Mouse (Mus musculus) MN1 (cell line): ENCODE results near the gene Dip2a.

Experiments
- DNase-seq: peaks from one replicate; pipeline ENCODE4 v3.0.0-alpha.2; 2016; ENCODE audit warnings: low spot score

Gene Dip2a

GRCm38 (mm10) chr10:76306738-76307137 is 38.4 kb downstream of the Dip2a start:
- DNase-seq: no peak

DNA sequence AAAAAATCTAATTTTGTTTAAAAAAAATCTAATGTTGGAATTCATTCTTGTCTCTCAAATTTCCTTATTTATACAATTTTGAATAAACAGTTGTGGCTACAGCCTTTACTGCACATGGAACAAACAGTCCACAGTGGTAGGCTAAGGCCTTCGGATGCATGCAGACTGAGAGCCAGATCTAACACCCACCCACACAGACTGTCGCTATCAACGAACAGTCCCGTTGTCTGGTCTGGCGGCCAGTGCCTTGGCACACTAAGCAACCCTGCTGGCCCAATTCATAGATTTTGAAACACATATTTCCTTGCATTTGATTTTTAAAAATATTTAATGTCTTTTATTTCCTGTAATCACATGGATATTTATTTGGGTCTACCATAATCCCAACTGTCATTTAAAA is 45.0 kb downstream of the Dip2a start:
- DNase-seq: no peak

DNA sequence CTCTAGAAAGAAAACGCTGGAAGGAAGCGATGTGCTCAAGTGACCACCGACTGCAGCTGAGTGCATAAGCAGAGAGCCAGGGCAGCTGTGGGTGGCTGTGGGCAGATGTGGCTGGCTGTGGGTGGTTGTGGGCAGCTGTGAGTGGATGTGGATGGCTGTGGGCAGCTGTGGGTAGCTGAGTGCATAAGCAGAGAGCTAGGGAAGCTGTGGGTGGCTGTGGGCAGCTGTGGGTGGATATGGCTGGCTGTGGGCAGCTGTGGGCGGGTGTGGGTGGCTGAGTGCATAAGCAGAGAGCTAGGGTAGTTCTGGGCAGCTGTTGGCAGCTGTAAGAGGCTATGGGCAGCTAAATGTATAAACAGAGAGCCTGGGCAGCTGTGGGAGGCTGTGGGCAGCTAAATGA is 51.9 kb downstream of the Dip2a start:
- no peak for DNase-seq

DNA sequence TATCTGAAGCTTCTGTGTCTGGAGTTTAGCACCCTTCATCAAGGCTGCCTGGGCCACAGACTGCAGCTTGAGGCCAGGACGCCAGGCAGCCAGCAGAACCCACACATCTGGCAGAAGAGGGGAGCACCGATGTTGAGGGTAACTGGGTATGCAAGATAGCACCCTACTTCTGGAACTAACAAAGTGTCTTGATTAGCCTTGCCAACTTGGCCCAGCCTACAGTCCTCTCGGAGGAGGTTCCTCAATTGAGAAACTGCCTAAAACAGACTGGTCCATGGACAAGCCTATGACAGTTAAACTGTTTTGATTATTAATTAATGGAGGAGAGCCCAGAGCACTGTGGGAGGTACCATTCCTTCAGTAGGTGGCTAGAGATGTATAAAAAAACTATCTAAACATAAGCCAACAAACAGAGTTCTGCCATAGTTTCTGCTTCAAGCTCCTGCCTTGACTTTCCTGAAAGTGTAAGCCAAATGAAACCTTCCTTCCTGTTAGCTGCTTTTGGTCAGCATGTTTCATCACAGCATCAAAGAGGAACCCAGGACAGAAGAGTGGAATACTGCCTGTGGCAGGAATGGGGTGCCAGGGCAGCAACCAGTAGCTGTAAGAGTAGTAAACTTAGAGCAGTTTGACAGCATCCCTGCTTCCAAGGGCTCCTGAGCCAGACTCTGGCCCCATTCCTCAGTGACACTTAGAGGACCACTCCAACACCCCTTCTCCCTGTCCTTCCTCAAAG is 55.0 kb downstream of the Dip2a start:
- no peak for DNase-seq

GRCm38 (mm10) chr10:76289052-76289451 is 56.0 kb downstream of the Dip2a start:
- no peak for DNase-seq

DNA sequence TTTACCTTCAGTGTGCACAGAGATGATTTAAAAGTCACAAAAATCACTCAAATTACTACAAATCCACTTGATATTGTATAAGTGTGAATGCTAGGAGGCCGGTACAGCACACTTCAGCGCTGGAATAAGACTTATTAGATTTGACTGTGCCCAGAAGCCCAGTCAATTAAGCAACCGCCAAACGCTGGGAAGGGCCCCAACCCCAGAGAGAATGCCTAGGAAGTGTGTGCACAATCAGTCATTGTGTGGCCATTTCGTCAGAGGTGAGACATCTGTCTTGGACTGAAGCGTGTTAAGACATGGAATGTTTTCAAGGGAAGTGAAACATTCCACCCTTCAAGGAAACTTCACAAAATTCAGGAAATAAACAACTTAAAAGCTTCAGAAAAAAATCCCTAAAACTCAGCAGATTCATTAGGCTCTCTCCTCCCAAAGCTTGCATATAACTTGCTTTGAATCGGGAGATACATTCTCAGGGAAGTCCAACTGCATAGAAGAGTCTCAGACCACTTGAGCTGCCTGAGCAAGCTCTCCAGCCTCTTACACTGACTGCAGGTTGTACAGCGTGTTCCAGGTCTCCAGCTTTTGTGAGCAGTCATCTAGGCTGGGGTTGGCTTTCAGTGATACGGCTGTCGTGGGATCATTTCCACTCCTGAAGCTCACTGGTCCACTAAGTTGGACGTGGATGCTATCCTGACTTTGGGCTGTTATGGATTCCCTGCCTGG is 56.7 kb downstream of the Dip2a start:
- DNase-seq: no peak

DNA sequence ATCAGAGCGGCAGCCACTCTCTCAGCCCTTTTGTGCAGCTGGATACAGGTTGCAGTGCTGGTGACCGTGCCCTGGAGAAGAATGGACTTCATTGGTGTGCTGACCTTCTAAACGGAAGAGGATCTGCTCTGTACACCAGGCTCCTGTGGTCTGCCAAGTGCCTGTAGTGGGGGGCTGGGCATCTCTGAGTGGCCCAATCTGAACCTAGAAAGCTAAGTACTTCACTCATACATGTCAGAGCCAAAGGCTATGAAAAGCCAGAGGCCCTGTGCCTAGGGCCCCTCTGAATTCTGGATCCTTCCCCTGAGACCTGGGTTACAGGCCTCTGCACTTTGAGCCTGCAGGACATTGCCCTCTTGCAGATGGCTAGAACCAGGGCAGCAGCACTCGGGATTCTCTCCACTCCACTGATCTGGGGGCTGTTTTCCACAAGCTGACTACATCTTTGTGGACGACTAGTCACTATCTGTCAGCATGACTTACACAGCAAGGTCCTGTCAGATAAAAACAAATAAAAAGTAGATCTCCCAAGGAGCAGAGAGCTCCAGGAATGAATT is 66.5 kb downstream of the Dip2a start:
- no peak for DNase-seq

DNA sequence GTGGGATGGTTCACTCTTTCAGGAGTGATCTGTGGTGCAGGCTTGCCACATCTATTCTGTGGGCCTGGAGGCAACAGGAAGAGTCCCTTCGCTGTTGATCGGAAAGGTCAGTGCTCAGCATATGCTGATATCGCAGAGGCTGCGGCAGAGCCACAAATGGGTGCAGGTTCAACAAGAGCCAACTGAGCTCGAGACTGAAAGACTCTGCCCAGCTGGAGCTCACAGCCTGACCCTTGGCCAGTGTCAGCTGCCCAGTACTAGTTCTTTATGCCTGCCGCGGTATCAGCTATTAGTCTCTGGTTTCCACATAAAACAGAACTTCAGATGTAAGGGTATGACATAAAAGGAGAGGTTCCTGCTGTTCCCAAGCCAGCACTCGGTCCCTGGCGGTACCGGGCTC is 69.8 kb downstream of the Dip2a start:
- no peak for DNase-seq

- DNase-seq: peak; percentile 44
Observed at GRCm38 (mm10) chr10:76271238-76271637, 73.9 kb downstream of the Dip2a start.

DNA sequence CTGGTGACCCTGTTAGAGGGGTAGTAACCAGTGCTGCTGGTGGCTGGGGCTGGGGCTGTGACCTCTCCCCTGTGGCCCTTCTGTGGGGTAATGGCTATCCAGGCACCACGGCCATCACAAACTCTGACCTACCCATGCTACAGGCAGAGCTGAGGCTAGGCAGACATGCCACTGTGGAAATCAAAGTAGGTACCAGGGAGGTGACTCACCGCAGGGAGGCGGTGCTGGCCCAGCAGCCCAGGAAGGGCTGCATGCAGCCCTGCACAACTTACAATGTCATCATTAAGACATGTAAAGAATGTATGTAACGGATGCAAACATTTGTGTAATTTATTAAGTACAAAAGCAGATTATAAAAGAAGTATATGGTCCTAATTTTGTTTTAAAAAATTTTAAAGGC is 82.7 kb downstream of the Dip2a start:
- DNase-seq: no peak

DNA sequence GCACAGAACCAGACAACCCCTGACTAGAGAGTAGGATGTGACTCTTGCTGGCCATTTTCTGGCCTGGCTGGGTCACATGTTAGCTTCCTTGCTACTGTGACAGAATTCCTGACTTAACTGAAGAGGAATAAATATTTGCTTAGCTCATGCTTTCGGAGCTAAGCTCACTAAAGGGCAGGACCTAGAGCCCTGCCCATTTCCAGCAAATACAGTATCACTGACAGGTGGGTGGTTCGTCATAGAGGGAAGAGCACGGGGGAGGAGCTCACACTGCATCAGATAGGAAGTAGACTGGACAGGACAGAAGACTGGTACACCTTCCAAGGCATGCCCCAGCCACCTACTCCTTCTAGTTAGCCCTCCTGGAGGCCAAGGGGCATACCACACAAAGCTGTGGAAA is 83.6 kb downstream of the Dip2a start:
- DNase-seq: no peak

DNA sequence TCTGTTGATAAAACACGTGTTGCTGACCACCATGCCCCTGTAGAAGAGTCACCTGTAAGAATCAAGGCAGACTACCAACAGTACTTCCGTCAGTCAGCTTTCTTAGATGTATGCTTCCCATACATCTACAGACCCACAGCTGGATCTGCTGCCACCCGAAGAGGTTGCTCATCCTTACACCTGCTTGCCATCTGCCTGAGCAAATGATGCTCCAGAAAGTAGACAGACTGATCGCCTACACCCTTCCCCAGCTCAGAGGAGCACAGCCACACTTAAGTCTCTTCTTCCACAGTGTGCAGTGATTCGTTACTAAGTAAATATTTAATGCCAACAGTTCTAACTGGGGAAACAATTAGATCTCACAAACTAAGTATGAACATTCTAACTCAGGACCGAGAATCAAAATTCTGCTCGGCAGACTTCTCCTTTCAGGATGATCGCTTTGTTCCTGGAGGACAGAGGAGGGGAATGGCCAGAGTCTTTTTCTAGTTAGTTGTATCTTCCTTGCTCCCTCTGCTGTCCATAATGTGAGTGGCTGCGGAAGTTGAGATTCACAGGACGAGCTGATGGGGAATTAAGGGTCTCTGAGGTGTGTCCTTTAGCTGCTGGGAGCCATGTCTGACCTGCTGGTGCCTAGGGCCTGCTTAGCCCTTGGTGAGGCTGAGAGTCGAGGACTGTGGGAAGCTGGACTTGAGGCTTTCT is 84.6 kb downstream of the Dip2a start:
- DNase-seq: no peak

DNA sequence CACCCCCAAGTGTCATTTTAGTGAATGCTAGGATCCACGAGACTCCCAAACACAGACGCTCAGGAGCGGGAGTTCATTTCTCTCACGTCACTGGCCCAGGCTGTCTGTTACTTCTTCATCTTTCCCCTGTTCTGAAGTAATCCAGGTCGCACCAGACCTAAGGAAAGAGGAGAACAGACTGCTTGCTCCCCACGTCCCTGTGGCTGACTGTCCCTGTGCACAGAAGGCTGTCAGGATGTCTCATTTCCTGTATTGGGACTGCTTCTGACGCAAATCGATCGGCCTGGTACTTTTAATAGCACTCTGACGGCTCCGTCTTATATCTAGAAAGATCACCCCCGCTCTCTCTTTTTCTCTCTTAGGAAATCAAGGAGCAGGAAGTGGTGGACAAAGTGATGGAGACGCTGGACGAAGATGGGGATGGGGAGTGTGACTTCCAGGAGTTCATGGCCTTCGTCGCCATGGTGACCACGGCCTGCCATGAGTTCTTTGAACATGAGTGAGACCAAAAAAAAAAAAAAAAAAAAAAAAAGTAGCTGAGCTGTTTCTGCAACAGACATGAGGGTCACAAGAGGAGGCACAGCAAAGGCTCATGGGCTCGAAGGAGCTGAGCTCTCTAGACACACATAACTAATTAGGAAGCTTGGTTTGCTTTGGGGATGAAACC is 85.4 kb downstream of the Dip2a start:
- no peak for DNase-seq

DNA sequence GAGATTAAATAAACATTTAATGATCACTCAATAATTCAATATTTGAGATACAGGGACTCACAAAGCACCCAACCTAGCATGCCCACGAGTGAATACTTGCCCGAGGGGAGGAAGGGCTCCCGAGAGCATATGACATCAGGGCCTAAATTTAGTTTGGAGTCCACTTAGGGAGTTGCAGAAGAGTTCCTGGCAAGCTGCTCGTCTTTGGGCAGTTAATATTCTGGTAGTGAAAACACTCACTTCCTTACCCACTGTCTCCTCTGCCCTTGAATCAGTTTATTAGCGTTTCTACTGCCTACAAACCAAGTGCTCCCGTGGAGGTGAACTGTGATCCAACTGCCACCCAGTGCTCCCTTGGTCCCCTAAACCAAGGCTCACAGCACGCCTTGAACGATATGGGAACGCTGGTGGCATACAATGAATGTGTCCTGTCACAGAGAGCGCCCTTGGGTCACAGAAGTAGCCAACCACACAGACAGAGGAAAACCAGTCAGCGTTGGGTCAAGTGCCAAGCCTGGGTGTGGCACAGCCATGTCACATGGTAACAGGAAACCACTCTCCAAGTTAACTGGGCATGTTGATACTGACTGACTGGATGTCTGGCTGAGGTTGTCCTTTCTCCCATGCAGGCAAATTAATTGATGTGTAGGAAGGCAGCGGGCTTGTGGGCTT is 87.2 kb downstream of the Dip2a start:
- peak; percentile 44 for DNase-seq

GRCm38 (mm10) chr10:76257231-76257630 is 87.9 kb downstream of the Dip2a start:
- no peak for DNase-seq

GRCm38 (mm10) chr10:76255617-76256016 is 89.5 kb downstream of the Dip2a start:
- DNase-seq: no peak

DNA sequence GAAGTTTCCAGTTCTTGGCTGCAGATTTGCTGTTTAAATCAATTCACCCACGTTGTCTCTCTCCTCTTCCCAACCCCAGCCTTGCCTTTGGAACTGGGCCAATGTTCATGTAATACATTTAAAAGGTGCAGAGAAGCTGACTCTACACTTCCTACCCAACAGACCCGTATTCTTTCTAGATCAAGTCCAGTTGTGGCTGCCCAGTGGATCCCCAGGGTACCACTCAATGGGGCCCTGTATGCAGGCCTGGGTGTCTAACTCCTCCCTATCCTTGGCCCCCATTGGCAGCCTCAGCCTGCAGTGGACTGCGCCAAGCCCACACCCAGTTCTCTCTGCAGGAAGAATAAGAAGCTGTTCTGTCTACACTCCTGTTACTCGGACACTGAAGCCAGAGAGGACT is 91.6 kb downstream of the Dip2a start, which contains the start of gene S100b:
Gene S100b (plus strand): TSS at position 318 of the 400 bp plus-strand sequence.
- peak; percentile 44 for DNase-seq

DNA sequence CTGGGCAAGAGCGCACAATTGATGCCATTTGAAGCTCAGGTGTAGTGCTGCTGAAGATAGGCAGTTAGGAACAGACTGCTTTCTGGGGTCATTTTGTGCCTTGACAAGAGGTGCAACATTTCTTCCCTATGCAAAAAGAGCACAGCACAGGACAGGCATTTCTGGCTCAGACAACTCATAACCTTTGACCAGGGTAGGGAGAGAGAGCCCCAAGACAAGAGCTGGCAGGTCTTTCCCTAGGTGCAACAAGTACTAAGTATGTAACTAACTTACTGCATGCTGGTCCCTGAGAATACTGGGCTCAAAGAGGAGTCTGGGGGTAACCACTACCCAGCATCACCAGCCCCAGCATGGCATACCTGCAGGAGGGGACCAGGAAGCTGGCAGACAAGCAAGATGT is 92.0 kb downstream of the Dip2a start:
- no peak for DNase-seq

DNA sequence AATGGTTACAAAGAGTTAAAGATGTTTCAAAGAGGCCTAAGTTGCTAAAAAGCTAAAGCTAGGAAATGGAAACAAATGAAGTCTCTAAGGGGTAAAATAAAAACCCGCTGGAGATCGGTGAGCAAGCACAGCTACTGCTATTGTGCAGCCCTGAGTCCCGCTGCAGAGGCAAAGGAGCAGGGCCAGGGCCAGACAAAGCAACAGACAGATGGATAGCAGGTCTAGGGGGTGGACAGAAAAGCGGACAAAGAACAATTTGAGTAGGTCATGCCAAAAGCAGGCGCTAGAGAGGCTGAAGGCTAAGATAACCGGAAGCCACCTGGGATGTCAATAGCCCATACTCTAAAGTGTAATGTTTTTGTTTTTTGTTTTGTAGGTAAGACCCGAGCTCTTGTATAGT is 94.2 kb downstream of the Dip2a start:
- DNase-seq: no peak

GRCm38 (mm10) chr10:76248647-76248968 is 96.5 kb downstream of the Dip2a start:
- no peak for DNase-seq

GRCm38 (mm10) chr10:76247960-76248646 is 97.0 kb downstream of the Dip2a start:
- no peak for DNase-seq
